12 mouse cellular contexts compared by ENCODE assay signal in genomic region chr9:70049416-70049783, GRCm38 (mm10). TPM values are rescaled to one million over a fixed set of nuclear protein-coding genes. Genes with fewer than 3 reads are reported as not detected.
DNase-seq lines count a peak whose midpoint lies in the region; ATAC-seq and TF ChIP-seq lines count a peak whose summit lies in the region.
"Had no signal": no experiment of that assay in that cellular context is flagged by ENCODE, and none has a peak within 500 bp of the region (broad histone marks: within the 10 kb centered on the region; RNA-seq: fewer than 3 reads in every experiment).

No protein-coding gene starts in this region.

- no peaks in the 10 kb centered on the region for H3K36me3 ChIP-seq in hindbrain, postnatal 0 days (ENCODE audit: insufficient read depth, low read length)
- H3K36me3 ChIP-seq in hindbrain, embryonic 14.5 days (replicated peaks; ENCODE audit: control insufficient read depth, insufficient read depth): no peaks in the 10 kb centered on the region
- H3K36me3 ChIP-seq in midbrain, embryonic 12.5 days: no peaks in the 10 kb centered on the region
- H3K36me3 ChIP-seq: liver, embryonic 15.5 days had no signal

- no peak overlapping the region for H3K4me2 ChIP-seq in hindbrain, postnatal 0 days (ENCODE audit: low read depth, low read length)
- no peak overlapping the region for H3K4me2 ChIP-seq in hindbrain, embryonic 14.5 days (replicated peaks)
- H3K4me2 ChIP-seq in midbrain, embryonic 12.5 days (replicated peaks): no peak overlapping the region
- H3K4me2 ChIP-seq: liver, embryonic 15.5 days had no signal

- ATAC-seq in hindbrain, postnatal 0 days: no peak
- ATAC-seq in hindbrain, embryonic 14.5 days (ENCODE audit: low FRiP score): no peak
- 0 out of 2 replicates have a peak, but pooled peaks have one; percentile 60 for ATAC-seq in midbrain, embryonic 12.5 days (ENCODE audit: low FRiP score, low read depth)

- H3K4me1 ChIP-seq in hindbrain, postnatal 0 days (ENCODE audit: insufficient read depth, low read length): no peaks in the 10 kb centered on the region; the same call in 1 of the 2 replicates
- no peaks in the 10 kb centered on the region for H3K4me1 ChIP-seq in hindbrain, embryonic 14.5 days (replicated peaks; ENCODE audit: control insufficient read depth, insufficient read depth, low read length)
- peaks cover 10% of the 10 kb centered on the region for H3K4me1 ChIP-seq in midbrain, embryonic 12.5 days

- 22% methylated on average over 3 of the region's 3 CpGs for WGBS in hindbrain, postnatal 0 days
- 28% methylated on average over 3 of the region's 3 CpGs for WGBS in hindbrain, embryonic 14.5 days
- 23% methylated on average over 3 of the region's 3 CpGs for WGBS in midbrain, embryonic 12.5 days

- H3K9ac ChIP-seq in hindbrain, postnatal 0 days (replicated peaks; ENCODE audit: low read length): no peak overlapping the region
- H3K9ac ChIP-seq in hindbrain, embryonic 14.5 days: no peak overlapping the region
- no peak overlapping the region for H3K9ac ChIP-seq in midbrain, embryonic 12.5 days (replicated peaks)
- H3K9ac ChIP-seq: liver, embryonic 15.5 days had no signal

- no peak for TF ChIP-seq CTCF in hindbrain, postnatal 0 days (IDR thresholded peaks at IDR 0.05; ENCODE audit: low read depth)
- no peak for TF ChIP-seq CTCF in brain, embryonic 14.5 days (IDR thresholded peaks at IDR 0.05; ENCODE audit: borderline replicate concordance, extremely low read depth, insufficient read depth, insufficient read length)

- no peaks in the 10 kb centered on the region for H3K27me3 ChIP-seq in hindbrain, postnatal 0 days (ENCODE audit: insufficient read depth, low read length)
- H3K27me3 ChIP-seq in hindbrain, embryonic 14.5 days (ENCODE audit: control insufficient read depth, insufficient read depth, low read length): no peaks in the 10 kb centered on the region
- no peaks in the 10 kb centered on the region for H3K27me3 ChIP-seq in midbrain, embryonic 12.5 days
- H3K27me3 ChIP-seq: liver, embryonic 15.5 days had no signal

- TF ChIP-seq POLR2A in brain, embryonic 14.5 days (IDR thresholded peaks at IDR 0.05; ENCODE audit: borderline replicate concordance, extremely low read depth, insufficient read depth, insufficient read length, poor library complexity, severe bottlenecking): no peak

- no peak overlapping the region for H3K27ac ChIP-seq in hindbrain, postnatal 0 days
- no peak overlapping the region for H3K27ac ChIP-seq in hindbrain, embryonic 14.5 days
- 0 out of 2 replicates have a peak overlapping the region, but pooled peaks have one; percentile 35 for H3K27ac ChIP-seq in midbrain, embryonic 12.5 days (replicated peaks)
- H3K27ac ChIP-seq: liver, embryonic 15.5 days had no signal

- H3K4me3 ChIP-seq in hindbrain, postnatal 0 days (ENCODE audit: low read length): no peak overlapping the region
- no peak overlapping the region for H3K4me3 ChIP-seq in hindbrain, embryonic 14.5 days (replicated peaks; ENCODE audit: low read length)
- H3K4me3 ChIP-seq in midbrain, embryonic 12.5 days: no peak overlapping the region
- H3K4me3 ChIP-seq: liver, embryonic 15.5 days had no signal

- peak; percentile 12 for DNase-seq in hindbrain, postnatal 0 days (ENCODE audit: low spot score)
- no peak for DNase-seq in hindbrain, embryonic 14.5 days (ENCODE audit: low spot score)
- DNase-seq in ES-CJ7 (ENCODE audit: low read depth, low spot score): peak; percentile 15
- peak; percentile 62 for DNase-seq in brain, embryonic 14.5 days (ENCODE audit: low read depth)
- DNase-seq in adrenal gland, postnatal 14 days: no peak
- DNase-seq in adrenal gland, adult (ENCODE audit: inconsistent age in 2 of 2, low spot score in 1 of 2): no peak
- DNase-seq in layer of hippocampus, postnatal 36 days: no peak
- DNase-seq: layer of hippocampus, adult 9-11 months had no signal

- H3K9me3 ChIP-seq in hindbrain, postnatal 0 days (ENCODE audit: low read length): no peaks in the 10 kb centered on the region
- H3K9me3 ChIP-seq in hindbrain, embryonic 14.5 days (ENCODE audit: control insufficient read depth, low read length): no peaks in the 10 kb centered on the region
- H3K9me3 ChIP-seq in midbrain, embryonic 12.5 days: no peaks in the 10 kb centered on the region
- H3K9me3 ChIP-seq: liver, embryonic 15.5 days had no signal

RNA-seq across cellular contexts. Expression of gene Gcnt3, which starts 11.5 kb away (rescaled TPM):
- not detected in 2 replicates for total RNA-seq in hindbrain, postnatal 0 days (2014; rRNA removed)
- 0.03 TPM in 1 of 2 replicates, not detected in the other for polyA plus RNA-seq in hindbrain, postnatal 0 days (2015; fragmentation: Nextera tagmentation; extraction: Ambion mirVana)
- 0.04 TPM in 1 of 2 replicates, not detected in the other for polyA plus RNA-seq in hindbrain, embryonic 14.5 days (2014; fragmentation: Nextera tagmentation; extraction: Ambion mirVana)
- polyA plus RNA-seq in brain, embryonic 14.5 days (2012; rRNA removed): not detected in 2 replicates
- not detected in 2 replicates for polyA plus RNA-seq in midbrain, embryonic 12.5 days (2016; fragmentation: Nextera tagmentation; extraction: Ambion mirVana)
- total RNA-seq in adrenal gland, postnatal 14 days (2021): not detected in 2 replicates
- not detected for total RNA-seq in layer of hippocampus, postnatal 36 days (2021)
- total RNA-seq: hematopoietic stem cell, adult 5-6 weeks had no signal
- polyA plus RNA-seq: liver, embryonic 15.5 days; neural tube, embryonic 14.5 days had no signal

RNA-seq across cellular contexts. Expression of gene Gtf2a2, which starts 37.0 kb away (rescaled TPM):
- 81.5 and 84.2 TPM in 2 replicates for total RNA-seq in hindbrain, postnatal 0 days (2014; rRNA removed)
- 239 TPM in 2 replicates for polyA plus RNA-seq in hindbrain, postnatal 0 days (2015; fragmentation: Nextera tagmentation; extraction: Ambion mirVana)
- polyA plus RNA-seq in hindbrain, embryonic 14.5 days (2014; fragmentation: Nextera tagmentation; extraction: Ambion mirVana): 192 and 227 TPM in 2 replicates
- polyA plus RNA-seq in brain, embryonic 14.5 days (2012; rRNA removed): 103 and 126 TPM in 2 replicates
- 190 and 191 TPM in 2 replicates for polyA plus RNA-seq in midbrain, embryonic 12.5 days (2016; fragmentation: Nextera tagmentation; extraction: Ambion mirVana)
- total RNA-seq in adrenal gland, postnatal 14 days (2021): 76.2 and 84.8 TPM in 2 replicates
- 10 to 100 TPM; 54.9 to 57.0 TPM for total RNA-seq in layer of hippocampus, postnatal 36 days (2021)

Comparison
In these comparisons a context has a peak if more than half of its experiments do, and no peak if none do; other contexts are left out.
1. DNase-seq: peak in hindbrain, postnatal 0 days (single experiment), ES-CJ7 (single experiment) and brain, embryonic 14.5 days (single experiment); none in hindbrain, embryonic 14.5 days (single experiment), adrenal gland, postnatal 14 days (single experiment), adrenal gland, adult (0 of 2) and layer of hippocampus, postnatal 36 days (0 of 2).